Mouse (Mus musculus) stomach, embryonic 15.5 days (tissue): ENCODE data around the gene Nek8. TPM values are rescaled to one million over a fixed set of nuclear protein-coding genes. Genes with fewer than 3 reads are reported as not detected.
"Not testable (repeated sequence)": the region's sequence is repeated elsewhere in the genome, so short reads cannot be mapped to it uniquely, and the experiment has no call there.

ENCODE experiments used
- ATAC-seq: fragments of 200-750 bp; cut with Nextera tagmentation; 2 replicates; pipeline ENCODE4 v1.8.0; 2017; ENCODE audit warnings: low read depth, moderate number of reproducible peaks, moderate TSS enrichment; ENCODE audit not compliant: insufficient read depth, low FRiP score
- H3K27ac ChIP-seq: fragments of 300-500 bp; sonication (generic); 2 replicates; pipeline ENCODE4 v1.5.1; 2015; ENCODE audit warnings: mild to moderate bottlenecking, inconsistent platforms
- H3K27me3 ChIP-seq: fragments of 300-500 bp; sonication (generic); replicated peaks from 2 replicates; pipeline ENCODE4 v1.6.1; 2015; ENCODE audit warnings: inconsistent platforms
- H3K36me3 ChIP-seq: fragments of 300-500 bp; sonication (generic); 2 replicates; pipeline ENCODE4 v1.6.1; 2015; ENCODE audit warnings: inconsistent platforms
- H3K4me1 ChIP-seq: fragments of 300-500 bp; sonication (generic); 2 replicates; pipeline ENCODE4 v1.6.1; 2015; ENCODE audit warnings: inconsistent platforms
- H3K4me2 ChIP-seq: fragments of 300-500 bp; sonication (generic); 2 replicates; pipeline ENCODE4 v1.6.1; 2015; ENCODE audit warnings: mild to moderate bottlenecking, inconsistent platforms
- H3K4me3 ChIP-seq: fragments of 300-500 bp; sonication (generic); replicated peaks from 2 replicates; pipeline ENCODE4 v1.5.1; 2015; ENCODE audit warnings: inconsistent platforms
- H3K9ac ChIP-seq: fragments of 300-500 bp; sonication (generic); 2 replicates; pipeline ENCODE4 v1.6.1; 2015; ENCODE audit warnings: inconsistent platforms
- H3K9me3 ChIP-seq: fragments of 300-500 bp; sonication (generic); 2 replicates; pipeline ENCODE4 v1.6.1; 2016; ENCODE audit warnings: inconsistent platforms
- WGBS: fragments of 180-500 bp; shearing (Covaris S2); methylation state at CpG from one replicate; pipeline ENCODE4 v1.1.7; 2015; 5-methylcytosine and 5-hydroxymethylcytosine counted together
- polyA plus RNA-seq: library from polyadenylated mRNA; unstranded; fragments of >200 nt; fragmentation: Nextera tagmentation; extraction: Ambion mirVana; gene quantifications from 2 replicates; pipeline ENCODE4 v1.2.1, GENCODE M21; 2015

Gene Nek8
- polyA plus RNA-seq, 1 experiment from 2014 or later, result 18.2 TPM

DNA sequence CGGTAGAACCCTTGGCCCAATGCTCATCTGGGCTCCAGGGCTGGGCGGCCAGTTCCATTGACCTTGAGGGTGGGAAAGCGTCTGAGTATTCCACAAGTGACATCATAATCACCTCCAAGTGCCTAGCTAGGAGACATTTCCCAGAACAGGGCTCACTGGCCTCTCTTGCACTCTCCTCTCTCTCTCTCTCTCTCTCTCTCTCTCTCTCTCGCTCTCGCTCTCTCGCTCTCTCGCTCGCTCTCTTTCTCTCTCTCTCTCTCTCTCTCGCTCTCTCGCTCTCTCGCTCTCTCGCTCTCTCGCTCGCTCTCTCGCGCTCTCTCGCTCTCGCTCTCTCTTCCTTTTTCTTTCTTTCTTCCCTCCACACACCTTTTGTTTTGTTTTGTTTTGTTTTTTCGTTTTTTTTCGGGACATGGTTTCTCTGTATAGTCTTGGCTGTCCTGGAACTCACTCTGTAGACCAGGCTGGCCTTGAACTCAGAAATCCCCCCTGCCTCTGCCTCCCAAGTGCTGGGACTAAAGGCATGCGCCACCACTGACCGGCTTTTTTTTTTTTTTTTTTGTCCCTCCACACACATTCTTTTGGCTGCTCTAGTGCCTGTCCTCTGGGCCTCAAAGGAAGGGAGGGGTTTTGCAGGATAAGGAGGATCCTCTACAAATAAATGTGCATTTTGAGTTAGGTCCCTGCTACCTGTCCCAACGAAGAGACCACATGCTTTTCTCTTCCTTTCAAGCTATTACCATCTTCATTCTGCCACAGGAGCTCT lies 18.8 kb upstream of the Nek8 start:
- no peak overlapping the region for H3K9ac ChIP-seq

DNA sequence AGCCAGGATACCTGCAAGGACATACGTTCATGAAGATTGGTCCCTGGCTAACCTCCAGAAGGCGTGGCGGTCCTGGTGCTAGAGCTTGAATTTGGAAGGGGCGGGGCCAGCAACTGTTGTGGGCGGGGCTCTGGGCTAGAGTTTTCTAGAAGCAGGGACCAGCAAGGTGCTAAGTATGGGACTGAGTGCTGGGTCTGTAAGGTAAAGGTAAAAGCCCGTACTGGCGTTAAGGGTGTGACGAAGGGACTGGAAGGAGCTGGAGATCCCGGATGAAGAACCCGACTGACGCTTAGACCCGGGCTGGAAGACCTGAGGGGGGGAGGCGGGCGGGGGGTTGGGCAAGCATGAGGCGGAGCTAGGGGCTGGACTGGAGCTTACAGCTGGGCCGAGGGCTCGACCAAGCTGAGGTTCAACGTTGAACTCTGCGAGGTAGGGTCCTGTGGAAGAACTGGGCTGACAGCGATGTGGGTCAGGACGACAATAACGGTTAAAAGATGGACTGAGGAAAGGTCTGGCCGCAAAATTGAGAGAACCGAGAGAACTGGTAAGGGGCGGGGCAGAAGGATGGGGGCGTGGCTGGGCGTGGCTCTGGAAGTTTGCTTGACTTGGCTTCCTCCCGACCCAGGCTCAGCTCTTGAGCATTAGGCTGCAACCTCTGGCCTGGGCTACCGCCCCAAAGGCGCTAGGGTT lies 18.1 kb upstream of the Nek8 start:
- Histone ChIP-seq H3K27ac (peak overlapping the region; percentile 65; the same call in 1 of the 2 replicates), H3K36me3 (peaks cover 18% of the 10 kb centered on the region; the same call in 1 of the 2 replicates), H3K4me2 (peak overlapping the region; percentile 89), H3K4me1 (peaks cover 21% of the 10 kb centered on the region), H3K9ac (no peak overlapping the region), H3K27me3 (no peaks in the 10 kb centered on the region), H3K4me3 (peak overlapping the region; percentile 56), H3K9me3 (no peaks in the 10 kb centered on the region)
- ATAC-seq, result peak; percentile 72
- WGBS, result 3% methylated on average over 30 of the region's 30 CpGs

More for the DNA sequence above, 18.8 kb upstream of the Nek8 start:
- Histone ChIP-seq H3K4me1 (peaks cover 14% of the 10 kb centered on the region), H3K4me2 (peak overlapping the region; percentile 89), H3K9me3 (no peaks in the 10 kb centered on the region), H3K36me3 (peaks cover 18% of the 10 kb centered on the region; the same call in 1 of the 2 replicates), H3K27me3 (no peaks in the 10 kb centered on the region), H3K4me3 (peak overlapping the region; percentile 56), H3K27ac (no peak overlapping the region)
- no peak for ATAC-seq
- 56% methylated on average over 23 of the region's 23 CpGs for WGBS

DNA sequence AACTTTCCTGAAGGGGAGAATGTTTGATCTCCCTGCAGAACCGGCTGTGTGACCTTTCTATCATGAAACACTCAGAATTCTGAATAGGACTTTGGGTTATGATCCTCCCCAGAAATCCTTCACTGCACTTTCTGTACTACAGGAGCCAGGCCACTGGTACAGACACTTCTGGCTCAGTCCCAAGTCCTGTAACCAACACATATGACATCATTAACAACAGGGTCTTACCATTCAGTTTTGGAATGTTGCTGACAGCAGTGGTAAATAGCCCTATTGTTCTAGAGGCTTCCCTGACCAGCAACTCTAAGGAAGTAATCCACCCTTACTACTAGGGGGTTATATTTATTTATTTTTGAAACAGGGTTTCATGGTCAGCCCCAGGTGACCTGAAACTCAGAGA lies 16.6 kb upstream of the Nek8 start, which contains the start of gene Proca1:
TSS of gene Proca1 (plus strand) at position 280 of the 400 bp plus-strand sequence.
- H3K4me2 ChIP-seq, result peak within 1 kb of the TSS; percentile 89
- no peak within 1 kb of the TSS for H3K27ac ChIP-seq
- H3K27me3 ChIP-seq, result no peaks in the 10 kb centered on the region
- peak within 1 kb of the TSS; percentile 56 for H3K4me3 ChIP-seq
- H3K4me1 ChIP-seq, result peaks cover 23% of the 10 kb centered on the region
- no peak for ATAC-seq
- H3K36me3 ChIP-seq, result peaks cover 18% of the 10 kb centered on the region; the same call in 1 of the 2 replicates
- H3K9ac ChIP-seq, result no peak within 1 kb of the TSS
- no peaks in the 10 kb centered on the region for H3K9me3 ChIP-seq
- WGBS, result 70% methylated on average over 1 of the region's 1 CpGs

- ATAC-seq, result no peak
- Histone ChIP-seq H3K27me3 (no peaks in the 10 kb centered on the region), H3K4me3 (peak overlapping the region; percentile 75), H3K36me3 (peaks cover 18% of the 10 kb centered on the region; the same call in 1 of the 2 replicates), H3K4me2 (peak overlapping the region; percentile 75), H3K4me1 (peaks cover 21% of the 10 kb centered on the region), H3K9me3 (no peaks in the 10 kb centered on the region), H3K27ac (peak overlapping the region; percentile 98), H3K9ac (no peak overlapping the region)
- 53% methylated on average over 6 of the region's 6 CpGs for WGBS
Measured at GRCm38 (mm10) chr11:78190041-78190440, 13.6 kb upstream of the Nek8 start.

DNA sequence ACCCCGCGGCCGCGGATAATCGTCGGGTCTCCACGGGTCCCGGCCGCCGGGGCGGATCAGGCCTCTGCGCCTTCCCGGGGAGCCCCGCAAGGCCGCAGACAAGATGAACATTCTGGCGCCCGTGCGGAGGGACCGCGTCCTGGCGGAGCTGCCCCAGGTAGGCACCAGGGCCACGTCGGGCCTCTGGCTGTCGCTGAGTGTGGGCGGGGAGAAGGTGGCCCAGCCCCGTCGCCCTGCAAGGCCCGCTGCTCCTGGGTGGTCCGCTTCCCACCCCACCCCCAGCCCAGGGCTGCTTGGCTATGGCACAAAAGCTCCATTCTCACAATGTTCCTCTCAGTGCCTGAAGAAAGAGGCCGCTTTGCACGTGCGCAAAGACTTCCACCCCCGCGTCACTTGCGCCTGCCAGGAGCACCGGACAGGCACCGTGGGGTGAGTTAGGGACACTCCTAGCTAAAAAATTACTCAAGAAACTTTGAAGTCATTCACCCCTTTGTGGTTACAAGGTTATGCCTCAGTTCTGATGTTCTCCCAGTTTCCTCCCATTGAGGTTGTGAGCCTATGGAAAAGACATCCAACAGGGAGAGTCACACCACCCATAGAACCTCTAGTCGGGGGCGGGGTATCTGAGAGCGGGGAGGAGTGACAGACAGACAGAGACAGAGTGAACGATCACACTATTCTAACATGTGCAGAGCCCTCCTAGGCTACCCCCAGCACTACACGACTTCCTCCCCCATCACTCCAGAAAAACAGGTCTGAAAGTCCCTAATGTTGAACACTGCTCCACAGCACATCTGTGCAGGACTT lies 13.0 kb upstream of the Nek8 start:
- peak overlapping the region; percentile 75 for H3K4me3 ChIP-seq
- no peaks in the 10 kb centered on the region for H3K27me3 ChIP-seq
- H3K9ac ChIP-seq, result peak overlapping the region; percentile 63
- peaks cover 17% of the 10 kb centered on the region for H3K4me1 ChIP-seq
- H3K4me2 ChIP-seq, result peak overlapping the region; percentile 75
- under 1% methylated on average over 42 of the region's 42 CpGs for WGBS
- peaks cover 18% of the 10 kb centered on the region; the same call in 1 of the 2 replicates for H3K36me3 ChIP-seq
- H3K9me3 ChIP-seq, result no peaks in the 10 kb centered on the region
- peak overlapping the region; percentile 98 for H3K27ac ChIP-seq
- ATAC-seq, result peak; percentile 84

DNA sequence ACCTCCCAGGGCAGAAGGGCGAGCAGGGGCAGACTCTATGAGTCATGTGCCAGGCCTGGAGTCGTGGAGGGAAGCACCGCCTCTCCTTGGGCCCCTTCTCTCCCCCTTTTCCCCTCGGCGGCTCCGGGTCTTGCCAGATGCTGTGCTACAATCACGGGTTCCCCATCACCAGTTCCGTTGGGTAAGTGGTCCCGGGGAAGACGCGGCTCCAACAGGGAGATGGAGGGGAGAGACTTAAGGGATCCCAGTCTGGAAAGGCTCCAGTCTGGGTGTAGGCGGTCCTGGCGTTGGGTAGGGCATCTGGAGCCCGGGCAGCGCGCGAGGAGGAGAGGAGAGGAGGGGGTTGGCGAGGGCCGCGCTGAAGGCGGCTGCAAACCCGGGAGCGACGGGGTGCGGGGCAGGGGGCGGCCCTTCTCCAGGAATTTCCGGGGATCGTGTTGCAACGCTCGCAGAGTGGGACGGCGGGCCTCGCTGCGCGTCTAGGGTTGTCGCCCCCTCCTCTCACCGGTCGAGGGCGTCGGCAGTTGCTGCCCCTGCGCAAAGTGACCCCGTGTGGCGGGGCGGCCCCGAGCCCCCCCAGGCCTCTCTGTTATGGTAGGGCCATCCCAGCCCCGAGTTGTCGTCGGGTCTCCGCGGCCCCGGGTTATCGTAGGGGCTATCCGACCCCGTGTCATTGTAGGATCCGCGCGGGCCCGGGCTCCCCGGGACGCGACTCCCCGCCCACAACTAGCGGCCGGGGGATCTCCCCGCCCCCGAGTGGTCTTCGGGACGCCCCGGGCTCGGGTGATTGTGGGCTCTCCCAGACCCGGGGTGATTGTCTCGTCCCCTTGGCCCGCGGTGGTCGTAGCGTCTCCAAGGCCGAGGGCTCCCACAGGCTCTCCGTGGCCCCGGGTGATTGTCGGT lies 12.1 kb upstream of the Nek8 start, which contains the start of gene Rab34:
TSS of gene Rab34 (plus strand) at position 100 of the 903 bp plus-strand sequence.
- ATAC-seq, result peak; percentile 79
- Histone ChIP-seq H3K27ac (peak within 1 kb of the TSS; percentile 98), H3K9ac (peak within 1 kb of the TSS; percentile 63), H3K4me2 (peak within 1 kb of the TSS; percentile 75), H3K4me3 (peak within 1 kb of the TSS; percentile 75), H3K27me3 (no peaks in the 10 kb centered on the region), H3K9me3 (no peaks in the 10 kb centered on the region), H3K4me1 (peaks cover 12% of the 10 kb centered on the region), H3K36me3 (peaks cover 18% of the 10 kb centered on the region; the same call in 1 of the 2 replicates)
- under 1% methylated on average over 78 of the region's 80 CpGs for WGBS

- H3K27me3 ChIP-seq, H3K9me3 ChIP-seq, H3K27ac ChIP-seq, H3K9ac ChIP-seq, ATAC-seq, H3K4me3 ChIP-seq, H3K4me2 ChIP-seq: not testable (repeated sequence)
- Histone ChIP-seq H3K4me1 (peaks cover 28% of the 10 kb centered on the region), H3K36me3 (peaks cover 24% of the 10 kb centered on the region)
- 88% methylated on average over 6 of the region's 6 CpGs for WGBS
Measured at GRCm38 (mm10) chr11:78184702-78185101, 8.2 kb upstream of the Nek8 start.

DNA sequence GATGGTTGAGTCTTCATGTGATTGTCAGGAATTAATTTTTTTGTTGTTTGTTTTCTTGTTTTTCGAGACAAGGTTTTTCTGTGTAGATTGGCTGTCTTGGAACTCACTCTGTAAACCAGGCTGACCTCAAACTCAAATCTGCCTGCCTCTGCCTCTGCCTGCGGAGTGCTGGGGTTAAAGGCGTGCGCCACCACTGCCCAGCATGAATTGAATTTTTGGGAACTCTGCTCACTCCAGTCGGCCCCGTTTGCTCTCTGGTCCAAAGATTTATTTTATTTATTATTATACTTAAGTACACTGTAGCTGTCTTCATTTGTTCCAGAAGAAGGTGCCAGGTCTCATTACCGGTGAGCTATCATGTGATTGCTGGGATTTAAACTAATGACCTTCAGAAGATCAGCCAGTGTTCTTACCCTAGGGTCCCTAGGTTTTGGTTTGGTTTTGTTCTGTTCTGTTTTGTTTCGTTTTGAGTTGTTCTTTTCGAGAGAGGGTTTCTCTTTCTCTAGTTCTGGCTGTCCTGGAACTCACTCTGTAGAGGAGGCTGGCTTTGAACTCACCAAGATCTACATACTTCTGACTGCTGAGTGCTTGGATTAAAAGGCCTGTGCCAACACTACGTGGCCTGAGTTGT lies 7.5 kb upstream of the Nek8 start:
- H3K4me3 ChIP-seq, result peak overlapping the region; percentile 98; the same call in 1 of the 2 replicates
- no peaks in the 10 kb centered on the region for H3K9me3 ChIP-seq
- H3K27me3 ChIP-seq, result no peaks in the 10 kb centered on the region
- 41% methylated on average over 10 of the region's 10 CpGs for WGBS
- peaks cover 30% of the 10 kb centered on the region for H3K4me1 ChIP-seq
- peaks cover 24% of the 10 kb centered on the region for H3K36me3 ChIP-seq
- H3K4me2 ChIP-seq, result peak overlapping the region; percentile 40
- H3K27ac ChIP-seq, result no peak overlapping the region
- H3K9ac ChIP-seq, result no peak overlapping the region
- ATAC-seq, result no peak

GRCm38 (mm10) chr11:78182961-78183844 lies 6.7 kb upstream of the Nek8 start, which contains the start of gene Rpl23a:
TSS of gene Rpl23a (minus strand) at chr11:78183584.
- H3K4me1 ChIP-seq, result peaks cover 30% of the 10 kb centered on the region
- ATAC-seq, result peak; percentile 86
- WGBS, result under 1% methylated on average over 38 of the region's 38 CpGs

More at GRCm38 (mm10) chr11:78182961-78183844, 6.7 kb upstream of the Nek8 start, which contains the start of gene Rpl23a:
- peak within 1 kb of the TSS; percentile 62 for H3K4me2 ChIP-seq
- H3K36me3 ChIP-seq, result peaks cover 24% of the 10 kb centered on the region
- peak within 1 kb of the TSS; percentile 94 for H3K27ac ChIP-seq
- peak within 1 kb of the TSS; percentile 100 for H3K9ac ChIP-seq
- H3K9me3 ChIP-seq, result no peaks in the 10 kb centered on the region
- no peaks in the 10 kb centered on the region for H3K27me3 ChIP-seq
- peak within 1 kb of the TSS; percentile 98 for H3K4me3 ChIP-seq
